Mouse (Mus musculus): ENCODE results near the gene Btbd35f25. TPM values are rescaled to one million over a fixed set of nuclear protein-coding genes. Genes with fewer than 3 reads are reported as not detected.
"Not testable (repeated sequence)": the region's sequence is repeated elsewhere in the genome, so short reads cannot be mapped to it uniquely, and the experiment has no call there.

Btbd35f25 gene
- not detected in 2 replicates for polyA plus RNA-seq (2015; fragmentation: Nextera tagmentation; extraction: Ambion mirVana)

GRCm38 (mm10) chrX:31717056-31717455 is at the start of gene Btbd35f25:
Gene Btbd35f25, minus strand, starts transcription at chrX:31717156.
- not testable (repeated sequence) for H3K4me2 ChIP-seq (ENCODE audit: low read depth, low read length); ATAC-seq (ENCODE audit: low read depth); H3K4me1 ChIP-seq (replicated peaks; ENCODE audit: control insufficient read depth, insufficient read depth, low read length); H3K4me3 ChIP-seq (ENCODE audit: low read length); H3K9ac ChIP-seq (ENCODE audit: low read length); H3K27me3 ChIP-seq (ENCODE audit: control insufficient read depth, insufficient read depth, low read depth, low read length); H3K9me3 ChIP-seq (ENCODE audit: control insufficient read depth, low read length); H3K27ac ChIP-seq (ENCODE audit: low read length); H3K36me3 ChIP-seq (ENCODE audit: control insufficient read depth, insufficient read depth, low read length)
- 74% methylated on average over 3 of the region's 4 CpGs for WGBS

- Histone ChIP-seq H3K27me3 (ENCODE audit: control insufficient read depth, insufficient read depth, low read depth, low read length) (no peaks in the 10 kb centered on the region), H3K4me2 (ENCODE audit: low read depth, low read length) (no peak overlapping the region), H3K9me3 (ENCODE audit: control insufficient read depth, low read length) (peaks cover 62% of the 10 kb centered on the region), H3K9ac (ENCODE audit: low read length) (no peak overlapping the region), H3K4me3 (ENCODE audit: low read length) (no peak overlapping the region), H3K36me3 (ENCODE audit: control insufficient read depth, insufficient read depth, low read length) (no peaks in the 10 kb centered on the region), H3K4me1 (replicated peaks; ENCODE audit: control insufficient read depth, insufficient read depth, low read length) (no peaks in the 10 kb centered on the region), H3K27ac (ENCODE audit: low read length) (no peak overlapping the region)
- no peak for ATAC-seq (ENCODE audit: low read depth)
Observed at GRCm38 (mm10) chrX:31766255-31766654, 49.3 kb upstream of the Btbd35f25 start.

GRCm38 (mm10) chrX:31764001-31764400 is 47.0 kb upstream of the Btbd35f25 start:
- no peak for ATAC-seq (ENCODE audit: low read depth)
- Histone ChIP-seq H3K27ac (ENCODE audit: low read length) (no peak overlapping the region), H3K36me3 (ENCODE audit: control insufficient read depth, insufficient read depth, low read length) (no peaks in the 10 kb centered on the region), H3K27me3 (ENCODE audit: control insufficient read depth, insufficient read depth, low read depth, low read length) (no peaks in the 10 kb centered on the region), H3K9ac (ENCODE audit: low read length) (no peak overlapping the region), H3K4me2 (ENCODE audit: low read depth, low read length) (no peak overlapping the region), H3K9me3 (ENCODE audit: control insufficient read depth, low read length) (peaks cover 58% of the 10 kb centered on the region), H3K4me3 (ENCODE audit: low read length) (no peak overlapping the region), H3K4me1 (replicated peaks; ENCODE audit: control insufficient read depth, insufficient read depth, low read length) (no peaks in the 10 kb centered on the region)
- WGBS, result 85% methylated on average over 1 of the region's 1 CpGs

GRCm38 (mm10) chrX:31745079-31745478 is 28.1 kb upstream of the Btbd35f25 start:
- WGBS, result 84% methylated on average over 10 of the region's 10 CpGs
- no peaks in the 10 kb centered on the region for H3K36me3 ChIP-seq (ENCODE audit: control insufficient read depth, insufficient read depth, low read length)
- H3K4me3 ChIP-seq (ENCODE audit: low read length), result no peak overlapping the region
- H3K4me2 ChIP-seq (ENCODE audit: low read depth, low read length), result no peak overlapping the region
- no peak overlapping the region for H3K27ac ChIP-seq (ENCODE audit: low read length)
- no peaks in the 10 kb centered on the region for H3K4me1 ChIP-seq (replicated peaks; ENCODE audit: control insufficient read depth, insufficient read depth, low read length)
- no peak overlapping the region for H3K9ac ChIP-seq (ENCODE audit: low read length)
- no peak for ATAC-seq (ENCODE audit: low read depth)
- no peaks in the 10 kb centered on the region for H3K27me3 ChIP-seq (ENCODE audit: control insufficient read depth, insufficient read depth, low read depth, low read length)
- peaks cover 21% of the 10 kb centered on the region for H3K9me3 ChIP-seq (ENCODE audit: control insufficient read depth, low read length)

GRCm38 (mm10) chrX:31736958-31737357 is 20.0 kb upstream of the Btbd35f25 start:
- Histone ChIP-seq H3K9me3 (ENCODE audit: control insufficient read depth, low read length) (peaks cover 23% of the 10 kb centered on the region), H3K9ac (ENCODE audit: low read length) (no peak overlapping the region), H3K4me2 (ENCODE audit: low read depth, low read length) (no peak overlapping the region), H3K36me3 (ENCODE audit: control insufficient read depth, insufficient read depth, low read length) (no peaks in the 10 kb centered on the region), H3K27me3 (ENCODE audit: control insufficient read depth, insufficient read depth, low read depth, low read length) (no peaks in the 10 kb centered on the region), H3K27ac (ENCODE audit: low read length) (no peak overlapping the region), H3K4me1 (replicated peaks; ENCODE audit: control insufficient read depth, insufficient read depth, low read length) (no peaks in the 10 kb centered on the region), H3K4me3 (ENCODE audit: low read length) (no peak overlapping the region)
- WGBS, result 68% methylated on average over 6 of the region's 6 CpGs
- ATAC-seq (ENCODE audit: low read depth), result no peak

Other genes starting within 250 kb of the Btbd35f25 start
- gene Gm21883, start 142.9 kb downstream of the Btbd35f25 start, polyA plus RNA-seq (2015; fragmentation: Nextera tagmentation; extraction: Ambion mirVana), result not detected in 2 replicates
- gene Spin2e, start 98.2 kb downstream of the Btbd35f25 start, polyA plus RNA-seq (2015; fragmentation: Nextera tagmentation; extraction: Ambion mirVana), result not detected in 2 replicates
- not detected in 2 replicates for gene Gm21637, start 244.9 kb upstream of the Btbd35f25 start, polyA plus RNA-seq (2015; fragmentation: Nextera tagmentation; extraction: Ambion mirVana)